In genomic region chr7:138401641-138402040, GRCm38 (mm10) we compare ENCODE assay signal across 38 mouse cellular contexts. TPM values are rescaled to one million over a fixed set of nuclear protein-coding genes. Genes with fewer than 3 reads are reported as not detected.
"Had no signal": no experiment of that assay in that cellular context is flagged by ENCODE, and none has a peak within 500 bp of the region (broad histone marks: within the 10 kb centered on the region; RNA-seq: fewer than 3 reads in every experiment).

No protein-coding gene starts in this region.

- H3K4me2 ChIP-seq: heart, embryonic 11.5 days; heart, embryonic 12.5 days; heart, embryonic 13.5 days; heart, embryonic 15.5 days; hindbrain, embryonic 12.5 days; hindbrain, embryonic 13.5 days; hindbrain, embryonic 14.5 days; hindbrain, embryonic 15.5 days; intestine, embryonic 15.5 days; kidney, embryonic 15.5 days had no signal

- H3K9ac ChIP-seq: heart, embryonic 12.5 days; heart, embryonic 13.5 days; heart, embryonic 15.5 days; hindbrain, embryonic 12.5 days; hindbrain, embryonic 13.5 days; hindbrain, embryonic 14.5 days; hindbrain, embryonic 15.5 days; intestine, embryonic 15.5 days; kidney, embryonic 15.5 days had no signal

- H3K27ac ChIP-seq: heart, embryonic 13.5 days; heart, embryonic 15.5 days; hindbrain, embryonic 10.5 days; hindbrain, embryonic 12.5 days; hindbrain, embryonic 13.5 days; hindbrain, embryonic 14.5 days; hindbrain, embryonic 15.5 days; hindbrain, postnatal 0 days; intestine, embryonic 15.5 days; kidney, embryonic 15.5 days; kidney, postnatal 0 days; layer of hippocampus, adult 2 months; left cerebral cortex, adult 2 months had no signal

- ATAC-seq: hindbrain, embryonic 16.5 days; hindbrain, postnatal 0 days; inflammation-experienced regulatory T-cells, adult 6 months; intestine, embryonic 15.5 days; intestine, embryonic 16.5 days; intestine, postnatal 0 days had no signal

- H3K9me3 ChIP-seq: heart, embryonic 12.5 days; heart, embryonic 13.5 days; heart, embryonic 15.5 days; hindbrain, embryonic 10.5 days; hindbrain, embryonic 12.5 days; hindbrain, embryonic 13.5 days; hindbrain, embryonic 15.5 days; intestine, embryonic 15.5 days; kidney, embryonic 15.5 days had no signal

- H3K36me3 ChIP-seq: heart, embryonic 12.5 days; heart, embryonic 13.5 days; heart, embryonic 15.5 days; hindbrain, embryonic 10.5 days; hindbrain, embryonic 12.5 days; hindbrain, embryonic 13.5 days; hindbrain, embryonic 15.5 days; intestine, embryonic 15.5 days; kidney, embryonic 15.5 days had no signal

- H3K4me3 ChIP-seq: heart, embryonic 12.5 days; heart, embryonic 13.5 days; heart, embryonic 15.5 days; hindbrain, embryonic 10.5 days; hindbrain, embryonic 12.5 days; hindbrain, embryonic 13.5 days; hindbrain, embryonic 15.5 days; intestine, embryonic 15.5 days; kidney, embryonic 15.5 days; layer of hippocampus, adult 2 months; left cerebral cortex, adult 2 months had no signal

- DNase-seq: heart, postnatal 10 days; heart, postnatal 14 days; heart, postnatal 36 days; heart, postnatal 4 days; kidney, adult 11 months; kidney, adult 18-20 months; kidney, adult 2 months; kidney, adult 8-10 months; kidney, adult 9 months; kidney, postnatal 10 days; kidney, postnatal 14 days; kidney, postnatal 25 days; kidney, postnatal 36 days; kidney, postnatal 4 days; layer of hippocampus, adult 9-11 months; layer of hippocampus, postnatal 36 days had no signal

RNA-seq across cellular contexts. Expression of gene Tcerg1l, which starts 4.1 kb away (rescaled TPM):
- total RNA-seq: heart, postnatal 10 days; heart, postnatal 14 days; heart, postnatal 25 days; heart, postnatal 36 days; heart, postnatal 4 days; hematopoietic stem cell, adult 5-6 weeks had no signal
- polyA plus RNA-seq: heart, postnatal 0 days; inflammation-experienced regulatory T-cells, adult 6 months had no signal
